Mouse (Mus musculus): ENCODE results near the gene Xpnpep3. TPM values are rescaled to one million over a fixed set of nuclear protein-coding genes. Genes with fewer than 3 reads are reported as not detected.
"Not testable (repeated sequence)": the region's sequence is repeated elsewhere in the genome, so short reads cannot be mapped to it uniquely, and the experiment has no call there.

The Xpnpep3 gene
- total RNA-seq, 2 experiments from 2014 or later: 15.1 to 15.4 TPM

DNA sequence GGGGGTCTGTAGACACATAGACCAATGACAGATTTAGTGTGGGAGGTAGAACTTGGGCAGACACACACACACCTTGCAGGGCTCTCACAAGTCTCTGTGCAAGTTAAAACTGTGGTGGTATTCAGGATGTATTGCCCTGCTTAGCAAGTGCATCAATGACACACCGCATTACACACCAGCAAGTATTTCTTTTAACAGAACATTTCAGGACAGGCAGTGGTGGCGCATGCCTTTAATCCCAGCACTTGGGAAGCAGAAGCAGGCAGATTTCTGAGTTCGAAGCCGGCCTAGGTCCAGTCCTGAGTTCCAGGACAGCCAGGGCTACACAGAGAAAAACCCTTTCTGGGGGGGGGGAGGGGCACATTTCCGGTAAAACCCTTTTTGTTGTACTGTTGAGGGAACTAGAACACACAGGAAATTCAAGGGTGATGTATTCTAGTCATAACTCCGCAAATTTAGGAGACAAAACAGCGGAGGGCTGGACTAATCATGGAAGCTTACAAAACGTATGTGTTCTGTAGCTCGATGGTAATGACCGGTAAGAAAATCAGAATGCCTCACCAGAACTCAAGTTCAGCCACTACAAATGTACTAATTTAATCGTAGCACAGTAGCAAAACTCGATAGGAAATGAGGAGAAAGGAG is 65.2 kb downstream of the Xpnpep3 start:
- no peak for DNase-seq (ENCODE audit: extremely low spot score in 1 of 2, low spot score in 2 of 2)
- peak overlapping the region; percentile 78 for H3K4me3 ChIP-seq
- TF ChIP-seq CTCF (IDR thresholded peaks at IDR 0.05): no peak
- intact Hi-C loops (cut with DNase I): loop anchor here (2.0 to 5.0 kb wide), 2 partner anchors 64 to 142 kb away; partner anchors contain the start of genes St13 and Xpnpep3
- H3K27ac ChIP-seq: peak overlapping the region; percentile 94

- peak; percentile 98 for DNase-seq (ENCODE audit: extremely low spot score in 1 of 2, low spot score in 2 of 2)
- intact Hi-C loops (cut with DNase I): loop anchor here (1.0 to 5.0 kb wide), 3 partner anchors 65 to 141 kb away; partner anchors contain the start of genes Ep300, St13 and Xpnpep3
- Histone ChIP-seq H3K27ac (peak within 1 kb of the TSS; percentile 94), H3K4me3 (peak within 1 kb of the TSS; percentile 78)
- no peak; the same call in 1 of the 2 replicates for TF ChIP-seq CTCF (IDR thresholded peaks at IDR 0.05)
Observed at GRCm38 (mm10) chr15:81465901-81466737, 66.2 kb downstream of the Xpnpep3 start, which contains the start of gene Rbx1. Gene Rbx1 (plus strand): TSS chr15:81466296.

DNA sequence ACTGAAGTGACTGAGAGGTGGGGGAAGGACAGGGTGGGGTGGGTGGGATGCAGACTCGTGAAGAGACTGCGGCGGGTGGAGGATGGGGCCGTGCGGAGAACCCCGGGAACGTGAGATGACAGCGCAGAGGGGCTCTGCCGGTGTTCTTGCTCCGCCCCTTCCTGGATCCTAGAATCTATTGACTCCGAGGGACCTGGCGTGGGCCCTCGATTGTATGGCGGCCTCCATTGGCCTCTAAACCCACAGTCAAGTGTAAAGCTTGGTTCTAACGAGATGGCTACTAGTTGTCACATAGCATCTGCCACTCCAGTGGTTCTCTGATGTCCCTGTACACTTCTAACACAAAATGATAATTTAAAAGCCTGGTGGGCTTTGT is 66.8 kb downstream of the Xpnpep3 start:
- Histone ChIP-seq H3K27ac (peak overlapping the region; percentile 94), H3K4me3 (peak overlapping the region; percentile 78)
- no peak for DNase-seq (ENCODE audit: extremely low spot score in 1 of 2, low spot score in 2 of 2)
- intact Hi-C loops (cut with DNase I): loop anchor here (1.0 to 5.0 kb wide), 2 partner anchors 119 to 141 kb away; partner anchors contain the start of gene Ep300
- no peak for TF ChIP-seq CTCF (IDR thresholded peaks at IDR 0.05)

GRCm38 (mm10) chr15:81470735-81471134 is 70.8 kb downstream of the Xpnpep3 start:
- no peak for DNase-seq (ENCODE audit: extremely low spot score in 1 of 2, low spot score in 2 of 2)
- Histone ChIP-seq H3K27ac (no peak overlapping the region), H3K4me3 (no peak overlapping the region)
- TF ChIP-seq CTCF (IDR thresholded peaks at IDR 0.05): no peak
- intact Hi-C loops (cut with DNase I): no loop called here

DNA sequence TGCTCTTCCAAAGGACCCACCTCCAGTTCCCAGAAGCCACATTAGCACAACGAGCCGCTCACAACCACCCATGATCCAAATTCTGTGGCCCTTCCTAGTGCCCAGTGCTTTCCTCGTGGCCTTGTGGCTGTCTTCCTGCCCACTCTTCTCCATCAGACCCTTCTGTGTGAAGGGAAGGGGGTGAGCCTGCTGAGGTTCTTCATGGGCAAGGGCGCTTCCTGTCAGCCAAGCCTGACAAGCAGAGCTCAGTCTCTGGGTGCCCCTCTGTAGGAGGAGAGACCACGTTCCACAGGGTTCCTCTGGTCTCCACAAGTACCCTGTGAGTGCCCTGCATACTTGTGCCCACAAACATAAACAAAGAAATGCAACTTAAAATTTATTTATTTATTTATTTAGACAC is 72.3 kb downstream of the Xpnpep3 start:
- intact Hi-C loops (cut with DNase I): no loop called here
- TF ChIP-seq CTCF (IDR thresholded peaks at IDR 0.05): no peak
- Histone ChIP-seq H3K27ac (no peak overlapping the region), H3K4me3 (no peak overlapping the region)
- no peak for DNase-seq (ENCODE audit: extremely low spot score in 1 of 2, low spot score in 2 of 2)

DNA sequence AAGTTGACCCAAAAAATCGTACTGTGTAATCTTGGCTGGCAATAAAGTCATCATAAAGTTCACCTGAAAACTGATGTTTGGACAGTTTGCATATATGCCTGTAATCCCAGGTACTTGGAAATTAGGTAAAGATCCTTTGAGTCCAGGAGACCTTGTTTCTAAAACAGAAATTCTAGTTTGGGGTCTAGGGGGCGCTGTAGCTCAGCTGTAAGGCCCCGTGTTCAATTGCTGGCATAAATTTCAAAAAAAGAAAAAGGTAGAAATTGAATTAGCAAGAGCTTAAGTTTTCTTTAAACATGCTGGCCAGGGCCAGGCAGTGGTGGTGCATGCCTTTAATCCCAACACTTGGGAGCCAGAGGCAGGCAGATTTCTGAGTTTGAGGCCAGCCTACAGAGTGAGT is 75.7 kb downstream of the Xpnpep3 start:
- H3K27ac ChIP-seq: no peak overlapping the region
- DNase-seq (ENCODE audit: extremely low spot score in 1 of 2, low spot score in 2 of 2): no peak
- TF ChIP-seq CTCF (IDR thresholded peaks at IDR 0.05): peak; percentile 69
- no peak overlapping the region for H3K4me3 ChIP-seq
- intact Hi-C loops (cut with DNase I): no loop called here

GRCm38 (mm10) chr15:81476597-81476996 is 76.7 kb downstream of the Xpnpep3 start:
- Histone ChIP-seq H3K4me3 (no peak overlapping the region), H3K27ac (no peak overlapping the region)
- TF ChIP-seq CTCF (IDR thresholded peaks at IDR 0.05): no peak
- intact Hi-C loops (cut with DNase I): no loop called here
- DNase-seq (ENCODE audit: extremely low spot score in 1 of 2, low spot score in 2 of 2): no peak

DNA sequence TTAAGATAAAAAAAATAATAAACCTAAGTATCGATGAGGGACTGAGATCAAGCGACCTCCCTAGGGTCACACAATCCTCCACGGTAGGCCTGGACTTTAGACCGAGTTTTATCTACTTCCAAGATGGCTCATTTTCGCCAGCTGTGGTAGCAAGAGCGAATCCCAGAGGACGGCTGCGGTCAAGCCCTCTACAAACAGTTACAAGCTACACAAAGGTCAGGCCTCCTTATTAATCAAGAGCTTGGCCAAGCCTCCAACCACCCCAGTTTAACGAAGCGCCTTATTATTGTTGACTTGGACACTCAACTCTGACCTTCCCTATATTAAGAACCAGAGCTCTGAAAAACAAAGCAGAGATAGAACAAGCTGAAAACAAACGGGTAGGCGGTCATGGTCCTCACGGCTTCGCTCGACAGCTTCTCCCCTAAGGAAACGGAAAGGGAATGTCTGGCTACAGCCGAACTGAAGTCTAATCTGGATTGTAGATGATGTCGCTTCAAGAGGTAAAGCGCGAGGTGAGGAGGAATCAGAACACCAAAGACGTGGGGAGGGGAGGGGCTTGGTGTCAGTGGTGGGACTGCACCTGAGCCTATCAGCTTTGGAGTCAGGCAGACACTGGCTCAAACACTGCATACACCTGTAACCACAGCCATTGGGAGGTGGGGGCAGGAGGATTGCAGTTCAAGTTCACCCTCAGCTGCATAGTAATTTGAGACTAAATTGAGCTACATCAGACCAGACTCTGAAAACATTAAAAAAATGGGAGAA is 79.7 kb downstream of the Xpnpep3 start:
- intact Hi-C loops (cut with DNase I): no loop called here
- DNase-seq (ENCODE audit: extremely low spot score in 1 of 2, low spot score in 2 of 2): no peak
- no peak for TF ChIP-seq CTCF (IDR thresholded peaks at IDR 0.05)
- Histone ChIP-seq H3K27ac (no peak overlapping the region), H3K4me3 (no peak overlapping the region)

GRCm38 (mm10) chr15:81480284-81480683 is 80.3 kb downstream of the Xpnpep3 start:
- H3K27ac ChIP-seq; DNase-seq (ENCODE audit: extremely low spot score in 1 of 2, low spot score in 2 of 2); intact Hi-C loops (cut with DNase I); H3K4me3 ChIP-seq: not testable (repeated sequence)

- no peak for TF ChIP-seq CTCF (IDR thresholded peaks at IDR 0.05)
- intact Hi-C loops (cut with DNase I): no loop called here
- DNase-seq (ENCODE audit: extremely low spot score in 1 of 2, low spot score in 2 of 2): no peak
- Histone ChIP-seq H3K4me3 (peak overlapping the region; percentile 40), H3K27ac (no peak overlapping the region)
Observed at GRCm38 (mm10) chr15:81480977-81481379, 81.0 kb downstream of the Xpnpep3 start.

DNA sequence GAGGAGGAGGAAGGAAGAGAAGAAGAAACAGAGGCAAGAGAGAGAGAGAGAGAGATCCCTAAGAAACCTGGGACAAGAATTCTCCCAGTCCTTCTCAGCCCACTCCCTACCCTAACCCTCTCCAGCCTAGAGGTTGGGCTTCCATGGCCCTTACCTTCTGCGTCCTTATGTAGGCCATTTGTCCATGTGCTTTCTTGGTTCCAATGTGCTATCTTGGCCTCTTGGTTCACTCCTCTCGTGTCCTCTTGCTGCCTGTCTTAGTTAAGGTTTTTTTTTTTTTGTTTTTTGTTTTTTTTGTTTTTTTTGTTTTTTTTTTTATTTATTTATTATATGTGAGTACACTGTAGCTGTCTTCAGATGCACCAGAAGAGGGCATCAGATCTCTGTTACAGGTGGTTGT is 83.0 kb downstream of the Xpnpep3 start:
- intact Hi-C loops (cut with DNase I): no loop called here
- DNase-seq (ENCODE audit: extremely low spot score in 1 of 2, low spot score in 2 of 2): no peak
- no peak for TF ChIP-seq CTCF (IDR thresholded peaks at IDR 0.05)
- Histone ChIP-seq H3K4me3 (no peak overlapping the region), H3K27ac (no peak overlapping the region)

GRCm38 (mm10) chr15:81483691-81484090 is 83.8 kb downstream of the Xpnpep3 start:
- TF ChIP-seq CTCF (IDR thresholded peaks at IDR 0.05): no peak
- H3K4me3 ChIP-seq: no peak overlapping the region
- no peak for DNase-seq (ENCODE audit: extremely low spot score in 1 of 2, low spot score in 2 of 2)
- H3K27ac ChIP-seq: no peak overlapping the region
- intact Hi-C loops (cut with DNase I): no loop called here

Data from left cerebral cortex, adult 2 months (tissue).